Mouse (Mus musculus) thymus, postnatal 4 days (tissue): ENCODE data around the gene Serpina3c.
"Not testable (repeated sequence)": the region's sequence is repeated elsewhere in the genome, so short reads cannot be mapped to it uniquely, and the experiment has no call there.

Source experiments
- DNase-seq: peaks from one replicate; pipeline ENCODE4 v3.0.0; 2021

The Serpina3c gene

GRCm38 (mm10) chr12:104153656-104154055, at the start of gene Serpina3c:
Serpina3c (minus strand) TSS chr12:104153870.
- no peak for DNase-seq

GRCm38 (mm10) chr12:104190852-104191251, 37.2 kb upstream of the Serpina3c start:
- no peak for DNase-seq

- DNase-seq: no peak
Observed at GRCm38 (mm10) chr12:104189246-104189645, 35.6 kb upstream of the Serpina3c start.

- no peak for DNase-seq
Observed at GRCm38 (mm10) chr12:104186041-104186581, 32.4 kb upstream of the Serpina3c start.

GRCm38 (mm10) chr12:104185046-104185445, 31.4 kb upstream of the Serpina3c start:
- DNase-seq: no peak

GRCm38 (mm10) chr12:104178987-104179386, 25.3 kb upstream of the Serpina3c start:
- no peak for DNase-seq

GRCm38 (mm10) chr12:104178577-104178976, 24.9 kb upstream of the Serpina3c start:
- DNase-seq: no peak

- DNase-seq: no peak
Observed at GRCm38 (mm10) chr12:104175636-104176035, 22.0 kb upstream of the Serpina3c start.

- DNase-seq: no peak
Observed at GRCm38 (mm10) chr12:104174747-104175146, 21.1 kb upstream of the Serpina3c start.

GRCm38 (mm10) chr12:104153041-104153645, 527 bp downstream of the Serpina3c start:
- DNase-seq: no peak

GRCm38 (mm10) chr12:104151989-104152388, 1.7 kb downstream of the Serpina3c start:
- DNase-seq: no peak

- no peak for DNase-seq
Observed at GRCm38 (mm10) chr12:104145571-104145970, 8.1 kb downstream of the Serpina3c start.

GRCm38 (mm10) chr12:104143286-104143685, 10.4 kb downstream of the Serpina3c start:
- DNase-seq: no peak

GRCm38 (mm10) chr12:104142427-104142826, 11.2 kb downstream of the Serpina3c start:
- DNase-seq: no peak

GRCm38 (mm10) chr12:104141506-104141905, 12.2 kb downstream of the Serpina3c start:
- DNase-seq: no peak

- DNase-seq: no peak
Observed at GRCm38 (mm10) chr12:104140543-104141103, 13.0 kb downstream of the Serpina3c start.

GRCm38 (mm10) chr12:104138216-104138615, 15.5 kb downstream of the Serpina3c start:
- DNase-seq: no peak

- no peak for DNase-seq
Observed at GRCm38 (mm10) chr12:104131041-104131440, 22.6 kb downstream of the Serpina3c start.

GRCm38 (mm10) chr12:104127696-104128095, 26.0 kb downstream of the Serpina3c start, which contains the start of gene Serpina3b:
Serpina3b (plus strand) TSS chr12:104127996.
- DNase-seq: no peak

- DNase-seq: no peak
Observed at GRCm38 (mm10) chr12:104125021-104125560, 28.6 kb downstream of the Serpina3c start.

- no peak for DNase-seq
Observed at GRCm38 (mm10) chr12:104123996-104124395, 29.7 kb downstream of the Serpina3c start.

GRCm38 (mm10) chr12:104123097-104123496, 30.6 kb downstream of the Serpina3c start:
- no peak for DNase-seq

GRCm38 (mm10) chr12:104114921-104115579, 38.6 kb downstream of the Serpina3c start:
- DNase-seq: no peak

- not testable (repeated sequence) for DNase-seq
Observed at GRCm38 (mm10) chr12:104112333-104112732, 41.3 kb downstream of the Serpina3c start, which contains the start of gene Serpina3a. Serpina3a (plus strand) TSS chr12:104112724.
